Mouse (Mus musculus) olfactory bulb, adult 2 months (tissue): ENCODE results near the gene Aco2. TPM values are rescaled to one million over a fixed set of nuclear protein-coding genes. Genes with fewer than 3 reads are reported as not detected.

Experiments
- H3K27ac ChIP-seq: fragments of 200-500 bp; 2 replicates; pipeline ENCODE4 v1.5.1; 2012; ENCODE audit warnings: low read depth, low read length; ENCODE audit not compliant: insufficient read depth
- H3K4me1 ChIP-seq: fragments of 200-500 bp; 2 replicates; pipeline ENCODE4 v1.6.1; 2012; ENCODE audit warnings: low read length; ENCODE audit not compliant: control insufficient read depth, insufficient read depth
- H3K4me3 ChIP-seq: fragments of 200-500 bp; 2 replicates; pipeline ENCODE4 v1.5.1; 2012; ENCODE audit warnings: mild to moderate bottlenecking, low read depth, low read length, moderate library complexity; ENCODE audit not compliant: insufficient read depth
- CTCF ChIP-seq: fragments of 200-500 bp; IDR thresholded peaks from 2 replicates; pipeline ENCODE4 v1.5.1; 2012; ENCODE audit warnings: low read depth, mild to moderate bottlenecking, low read length, moderate library complexity; ENCODE audit not compliant: insufficient read depth
- POLR2A ChIP-seq: fragments of 200-500 bp; IDR thresholded peaks from 2 replicates; pipeline ENCODE4 v1.6.1; 2012; ENCODE audit warnings: mild to moderate bottlenecking, low read depth, low read length, moderate library complexity; ENCODE audit not compliant: insufficient read depth
- WGBS: fragments of 180-500 bp; shearing (Covaris S2); methylation state at CpG from one replicate; pipeline ENCODE4 v1.1.7; 2018; 5-methylcytosine and 5-hydroxymethylcytosine counted together
- polyA plus RNA-seq: library from polyadenylated mRNA; stranded (reverse); fragments of >200 nt; gene quantifications from 2 replicates; pipeline ENCODE4 v1.2.4, GENCODE M21; 2012; ENCODE audit warnings: low replicate concordance; ENCODE audit not compliant: missing spikeins, insufficient read depth, insufficient read length

Aco2 gene
- polyA plus RNA-seq, 1 experiment: 365 TPM

GRCm38 (mm10) chr15:81949076-81949475 lies 77.0 kb downstream of the Aco2 start:
- TF ChIP-seq POLR2A: no peak
- no peak for TF ChIP-seq CTCF
- peaks cover 8% of the 10 kb centered on the region for H3K4me1 ChIP-seq
- H3K27ac ChIP-seq: no peak overlapping the region
- 72% methylated on average over 10 of the region's 10 CpGs for WGBS
- H3K4me3 ChIP-seq: no peak overlapping the region

- H3K4me3 ChIP-seq: no peak overlapping the region
- WGBS: 59% methylated on average over 11 of the region's 11 CpGs
- H3K27ac ChIP-seq: no peak overlapping the region
- no peak for TF ChIP-seq POLR2A
- no peak for TF ChIP-seq CTCF
- H3K4me1 ChIP-seq: peaks cover 8% of the 10 kb centered on the region
These were observed 77.5 kb downstream of the Aco2 start for GRCm38 (mm10) chr15:81949476-81950131.

GRCm38 (mm10) chr15:81950716-81951115 lies 78.6 kb downstream of the Aco2 start:
- Histone ChIP-seq H3K4me1 (peaks cover 4% of the 10 kb centered on the region; the same call in 1 of the 2 replicates), H3K27ac (no peak overlapping the region), H3K4me3 (no peak overlapping the region)
- WGBS: 82% methylated on average over 5 of the region's 5 CpGs
- TF ChIP-seq POLR2A (no peak), CTCF (no peak)

- H3K4me1 ChIP-seq: peaks cover 6% of the 10 kb centered on the region; the same call in 1 of the 2 replicates
- H3K27ac ChIP-seq: no peak overlapping the region
- 80% methylated on average over 9 of the region's 9 CpGs for WGBS
- H3K4me3 ChIP-seq: no peak overlapping the region
- no peak for TF ChIP-seq POLR2A
- no peak for TF ChIP-seq CTCF
These were observed 79.0 kb downstream of the Aco2 start for GRCm38 (mm10) chr15:81951159-81951558.

- 80% methylated on average over 4 of the region's 4 CpGs for WGBS
- TF ChIP-seq POLR2A (no peak), CTCF (no peak)
- peaks cover 12% of the 10 kb centered on the region; the same call in 1 of the 2 replicates for H3K4me1 ChIP-seq
- no peak overlapping the region for H3K27ac ChIP-seq
- no peak overlapping the region for H3K4me3 ChIP-seq
These were observed 80.2 kb downstream of the Aco2 start for GRCm38 (mm10) chr15:81952310-81952709.

GRCm38 (mm10) chr15:81954151-81954583 lies 82.1 kb downstream of the Aco2 start:
- Histone ChIP-seq H3K4me3 (no peak overlapping the region), H3K27ac (no peak overlapping the region), H3K4me1 (peaks cover 12% of the 10 kb centered on the region)
- 70% methylated on average over 9 of the region's 9 CpGs for WGBS
- no peak for TF ChIP-seq POLR2A

- Histone ChIP-seq H3K4me3 (no peak overlapping the region), H3K4me1 (peaks cover 14% of the 10 kb centered on the region), H3K27ac (no peak overlapping the region)
- 89% methylated on average over 6 of the region's 6 CpGs for WGBS
- TF ChIP-seq POLR2A (no peak), CTCF (no peak)
These were observed 82.6 kb downstream of the Aco2 start for GRCm38 (mm10) chr15:81954716-81955115.

GRCm38 (mm10) chr15:81955414-81955813 lies 83.3 kb downstream of the Aco2 start:
- H3K4me3 ChIP-seq: no peak overlapping the region
- TF ChIP-seq POLR2A (no peak), CTCF (no peak)
- 92% methylated on average over 15 of the region's 15 CpGs for WGBS
- peaks cover 15% of the 10 kb centered on the region for H3K4me1 ChIP-seq
- H3K27ac ChIP-seq: no peak overlapping the region

GRCm38 (mm10) chr15:81956457-81956856 lies 84.3 kb downstream of the Aco2 start:
- TF ChIP-seq POLR2A: no peak
- TF ChIP-seq CTCF: peak; percentile 98; the same call in 1 of the 2 replicates
- no peak overlapping the region for H3K4me3 ChIP-seq
- peaks cover 15% of the 10 kb centered on the region for H3K4me1 ChIP-seq
- no peak overlapping the region for H3K27ac ChIP-seq
- WGBS: 41% methylated on average over 8 of the region's 8 CpGs

- H3K4me3 ChIP-seq: no peak overlapping the region
- peaks cover 15% of the 10 kb centered on the region for H3K4me1 ChIP-seq
- peak overlapping the region; percentile 31; the same call in 1 of the 2 replicates for H3K27ac ChIP-seq
- TF ChIP-seq CTCF (no peak), POLR2A (no peak)
- WGBS: 43% methylated on average over 11 of the region's 11 CpGs
These were observed 85.5 kb downstream of the Aco2 start for GRCm38 (mm10) chr15:81957598-81957997.
